Mouse (Mus musculus): ENCODE measurements around the gene Hoxa10.

Hoxa10 gene

GRCm38 (mm10) chr6:52216691-52217458 lies 23.8 kb downstream of the Hoxa10 start:
- in situ Hi-C loops (cut with MboI; ENCODE audit: low pct_unique_long_range_greater_than_20kb in 1 of 2, low sequenced_read_pairs in 2 of 2, unreplicated experiment in 1 of 2) = loop anchor here (25.0 kb wide), 2 partner anchors 355 to 1030 kb away; no protein-coding TSS in a partner anchor

GRCm38 (mm10) chr6:52215771-52216535 lies 24.7 kb downstream of the Hoxa10 start:
- in situ Hi-C loops (cut with MboI; ENCODE audit: low pct_unique_long_range_greater_than_20kb in 1 of 2, low sequenced_read_pairs in 2 of 2, unreplicated experiment in 1 of 2) = loop anchor here (25.0 kb wide), 2 partner anchors 354 to 1029 kb away; no protein-coding TSS in a partner anchor

GRCm38 (mm10) chr6:52215070-52215469 lies 25.6 kb downstream of the Hoxa10 start:
- in situ Hi-C loops (cut with MboI; ENCODE audit: low pct_unique_long_range_greater_than_20kb in 1 of 2, low sequenced_read_pairs in 2 of 2, unreplicated experiment in 1 of 2) = loop anchor here (25.0 kb wide), 2 partner anchors 353 to 1028 kb away; no protein-coding TSS in a partner anchor

GRCm38 (mm10) chr6:52214271-52214670 lies 26.4 kb downstream of the Hoxa10 start:
- in situ Hi-C loops (cut with MboI; ENCODE audit: low pct_unique_long_range_greater_than_20kb in 1 of 2, low sequenced_read_pairs in 2 of 2, unreplicated experiment in 1 of 2) = loop anchor here (25.0 kb wide), 2 partner anchors 352 to 1027 kb away; no protein-coding TSS in a partner anchor

GRCm38 (mm10) chr6:52213119-52213986 lies 27.3 kb downstream of the Hoxa10 start, which contains the start of the genes Hoxa3 and Gm28308:
Hoxa3 (minus strand) TSS chr6:52213336.
Gm28308 (minus strand) TSS chr6:52213339.
- in situ Hi-C loops (cut with MboI; ENCODE audit: low pct_unique_long_range_greater_than_20kb in 1 of 2, low sequenced_read_pairs in 2 of 2, unreplicated experiment in 1 of 2) = loop anchor here (25.0 kb wide), 2 partner anchors 351 to 1026 kb away; no protein-coding TSS in a partner anchor

GRCm38 (mm10) chr6:52212556-52213118 lies 28.0 kb downstream of the Hoxa10 start:
- in situ Hi-C loops (cut with MboI; ENCODE audit: low pct_unique_long_range_greater_than_20kb in 1 of 2, low sequenced_read_pairs in 2 of 2, unreplicated experiment in 1 of 2) = loop anchor here (25.0 kb wide), 2 partner anchors 350 to 1025 kb away; no protein-coding TSS in a partner anchor

GRCm38 (mm10) chr6:52211961-52212360 lies 28.7 kb downstream of the Hoxa10 start:
- in situ Hi-C loops (cut with MboI; ENCODE audit: low pct_unique_long_range_greater_than_20kb in 1 of 2, low sequenced_read_pairs in 2 of 2, unreplicated experiment in 1 of 2) = loop anchor here (25.0 kb wide), 2 partner anchors 350 to 1025 kb away; no protein-coding TSS in a partner anchor

- in situ Hi-C loops (cut with MboI; ENCODE audit: low pct_unique_long_range_greater_than_20kb in 1 of 2, low sequenced_read_pairs in 2 of 2, unreplicated experiment in 1 of 2) = loop anchor here (25.0 kb wide), 2 partner anchors 349 to 1024 kb away; no protein-coding TSS in a partner anchor
Observed at GRCm38 (mm10) chr6:52211170-52211935, 29.3 kb downstream of the Hoxa10 start.

- in situ Hi-C loops (cut with MboI; ENCODE audit: low pct_unique_long_range_greater_than_20kb in 1 of 2, low sequenced_read_pairs in 2 of 2, unreplicated experiment in 1 of 2) = loop anchor here (25.0 kb wide), 2 partner anchors 347 to 1022 kb away; no protein-coding TSS in a partner anchor
Observed at GRCm38 (mm10) chr6:52209685-52210046, 31.0 kb downstream of the Hoxa10 start.

GRCm38 (mm10) chr6:52208868-52209684 lies 31.6 kb downstream of the Hoxa10 start:
- in situ Hi-C loops (cut with MboI; ENCODE audit: low pct_unique_long_range_greater_than_20kb in 1 of 2, low sequenced_read_pairs in 2 of 2, unreplicated experiment in 1 of 2) = loop anchor here (25.0 kb wide), 2 partner anchors 347 to 1022 kb away; no protein-coding TSS in a partner anchor

GRCm38 (mm10) chr6:52208072-52208867 lies 32.4 kb downstream of the Hoxa10 start, which contains the start of gene Hoxa6:
Hoxa6 (minus strand) TSS chr6:52208722.
- in situ Hi-C loops (cut with MboI; ENCODE audit: low pct_unique_long_range_greater_than_20kb in 1 of 2, low sequenced_read_pairs in 2 of 2, unreplicated experiment in 1 of 2) = loop anchor here (25.0 kb wide), 2 partner anchors 346 to 1021 kb away; no protein-coding TSS in a partner anchor

- in situ Hi-C loops (cut with MboI; ENCODE audit: low pct_unique_long_range_greater_than_20kb in 1 of 2, low sequenced_read_pairs in 2 of 2, unreplicated experiment in 1 of 2) = loop anchor here (25.0 kb wide), 2 partner anchors 345 to 1020 kb away; no protein-coding TSS in a partner anchor
Observed at GRCm38 (mm10) chr6:52207684-52207976, 33.0 kb downstream of the Hoxa10 start.

GRCm38 (mm10) chr6:52206882-52207683 lies 33.6 kb downstream of the Hoxa10 start:
- in situ Hi-C loops (cut with MboI; ENCODE audit: low pct_unique_long_range_greater_than_20kb in 1 of 2, low sequenced_read_pairs in 2 of 2, unreplicated experiment in 1 of 2) = loop anchor here (25.0 kb wide), 2 partner anchors 345 to 1020 kb away; no protein-coding TSS in a partner anchor
